Mouse (Mus musculus) ES-E14 (cell line): ENCODE data around the gene Osbpl6. TPM values are rescaled to one million over a fixed set of nuclear protein-coding genes. Genes with fewer than 3 reads are reported as not detected.

Experiments
- DNase-seq: peaks from one replicate; pipeline ENCODE4 v3.0.0-alpha.2; 2013; ENCODE audit warnings: low read depth, low spot score
- H3K27ac ChIP-seq: 2 replicates; pipeline ENCODE4 v1.5.1; 2012; ENCODE audit warnings: low read depth, mild to moderate bottlenecking, low read length, moderate library complexity, mixed read lengths; ENCODE audit not compliant: poor library complexity, insufficient read depth, severe bottlenecking
- H3K36me3 ChIP-seq: 2 replicates; pipeline ENCODE4 v1.6.1; 2012; ENCODE audit warnings: mild to moderate bottlenecking, low read length, moderate library complexity, mixed read lengths; ENCODE audit not compliant: control insufficient read depth, poor library complexity, insufficient read depth, severe bottlenecking
- H3K4me1 ChIP-seq, 2 experiments: fragments of 150-350 bp in 1 of 2; sonication (generic) in 1 of 2; 2 replicates each; pipeline ENCODE4 v1.6.1; 2012; ENCODE audit warnings: low read length in 2 of 2, mild to moderate bottlenecking in 1 of 2, mixed read lengths in 1 of 2; ENCODE audit not compliant: control insufficient read depth in 2 of 2, insufficient read depth in 2 of 2, poor library complexity in 1 of 2
- H3K4me3 ChIP-seq, 2 experiments: fragments of 150-350 bp in 1 of 2; sonication (generic) in 1 of 2; 2 replicates each; pipeline ENCODE4 v1.5.1; 2012; ENCODE audit warnings: low read length in 2 of 2, low read depth in 1 of 2, mild to moderate bottlenecking in 1 of 2, mixed read lengths in 1 of 2; ENCODE audit not compliant: insufficient read depth in 1 of 2, poor library complexity in 1 of 2, severe bottlenecking in 1 of 2
- H3K9ac ChIP-seq: 2 replicates; pipeline ENCODE4 v1.6.1; 2012; ENCODE audit warnings: low read depth, mild to moderate bottlenecking, low read length, mixed read lengths; ENCODE audit not compliant: poor library complexity, insufficient read depth, severe bottlenecking
- H3K9me3 ChIP-seq: fragments of 150-350 bp; sonication (generic); 2 replicates; pipeline ENCODE4 v1.6.1; 2012; ENCODE audit warnings: low read depth, mild to moderate bottlenecking, low read length; ENCODE audit not compliant: control insufficient read depth, insufficient read depth
- CHD2 ChIP-seq: IDR thresholded peaks from 2 replicates; pipeline ENCODE4 v1.6.1; 2014; ENCODE audit warnings: mild to moderate bottlenecking, low read depth, low read length, inconsistent platforms
- HCFC1 ChIP-seq: IDR thresholded peaks from 2 replicates; pipeline ENCODE4 v1.6.1; 2012; ENCODE audit warnings: low read length, inconsistent platforms, borderline replicate concordance; ENCODE audit not compliant: insufficient read depth
- MAFK ChIP-seq: IDR thresholded peaks from 2 replicates; pipeline ENCODE4 v1.6.1; 2014; ENCODE audit warnings: mild to moderate bottlenecking, low read depth, low read length, inconsistent platforms; ENCODE audit not compliant: insufficient read depth
- ZC3H11A ChIP-seq: IDR thresholded peaks from 2 replicates; pipeline ENCODE4 v1.6.1; 2012; ENCODE audit warnings: low read depth, mild to moderate bottlenecking, inconsistent platforms, low read length, borderline replicate concordance
- ZNF384 ChIP-seq: IDR thresholded peaks from 2 replicates; pipeline ENCODE4 v1.6.1; 2012; ENCODE audit warnings: low read depth, low read length, inconsistent platforms
- in situ Hi-C, 2 experiments: fragments of 600-800 bp; cut with MboI; formaldehyde crosslinking; loops; one replicate each; pipeline ENCODE4 v1.15.1; 2025; ENCODE audit warnings: low sequenced_read_pairs in 2 of 2, inconsistent platforms in 1 of 2; ENCODE audit not compliant: unreplicated experiment in 2 of 2
- total RNA-seq: library from RNA; depleted of rRNA; stranded (reverse); fragments of 300-350 nt; gene quantifications from 2 replicates; pipeline ENCODE4 v1.2.3, GENCODE M21; 2012

The Osbpl6 gene
- total RNA-seq, 1 experiment, result 0.45 TPM

DNA sequence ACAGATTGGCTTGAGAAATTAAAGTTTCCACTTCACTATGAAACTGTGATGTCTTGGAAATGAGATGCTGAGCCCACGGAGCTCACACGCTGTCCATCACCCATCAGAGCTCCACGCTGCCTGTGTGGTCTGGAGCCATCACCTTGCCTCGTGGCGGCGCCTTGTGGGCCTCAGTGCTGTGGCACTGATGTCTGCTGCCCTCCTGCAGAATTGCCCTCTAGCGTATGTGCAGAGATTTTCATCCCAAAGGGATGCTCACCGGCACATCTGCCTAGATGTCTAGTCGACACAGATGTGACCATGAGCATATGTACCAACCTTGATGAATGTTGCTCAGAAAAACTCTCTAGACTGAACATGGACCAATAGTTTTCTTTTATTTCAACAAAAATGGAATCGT lies 180.6 kb downstream of the Osbpl6 start:
- DNase-seq, result no peak
- Histone ChIP-seq H3K9ac (no peak overlapping the region), H3K9me3 (no peaks in the 10 kb centered on the region), H3K4me1 (no peaks in the 10 kb centered on the region), H3K36me3 (no peaks in the 10 kb centered on the region), H3K4me3 (no peak overlapping the region), H3K27ac (no peak overlapping the region)
- in situ Hi-C loops, result no loop called here
- TF ChIP-seq ZC3H11A (no peak), HCFC1 (no peak), ZNF384 (no peak), MAFK (no peak), CHD2 (no peak)

DNA sequence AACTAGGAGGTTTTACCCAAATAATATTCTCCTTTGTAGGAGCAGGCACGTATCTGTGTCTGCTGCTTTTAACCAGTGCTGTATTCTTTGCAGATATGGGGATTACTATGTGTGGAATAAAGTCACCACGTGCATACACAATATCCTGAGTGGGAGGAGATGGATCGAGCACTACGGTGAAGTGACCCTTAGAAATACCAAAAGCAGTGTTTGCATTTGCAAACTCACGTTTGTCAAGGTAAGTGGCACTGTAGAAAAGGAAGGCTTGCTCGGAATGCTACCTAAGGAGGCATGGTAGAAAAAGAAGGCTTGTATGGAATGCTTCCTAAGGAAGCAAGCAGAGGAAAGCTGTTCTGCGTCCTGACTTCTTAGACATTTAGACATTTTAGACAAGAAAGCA lies 183.9 kb downstream of the Osbpl6 start:
- no peak overlapping the region for H3K27ac ChIP-seq
- no peak for DNase-seq
- TF ChIP-seq CHD2 (no peak), HCFC1 (no peak), ZC3H11A (no peak), ZNF384 (no peak), MAFK (no peak)
- H3K4me1 ChIP-seq, result no peaks in the 10 kb centered on the region
- H3K9ac ChIP-seq, result no peak overlapping the region
- in situ Hi-C loops, result no loop called here
- H3K9me3 ChIP-seq, result no peaks in the 10 kb centered on the region
- no peak overlapping the region for H3K4me3 ChIP-seq
- no peaks in the 10 kb centered on the region for H3K36me3 ChIP-seq

- H3K4me1 ChIP-seq, result no peaks in the 10 kb centered on the region
- no peak for DNase-seq
- no peak for TF ChIP-seq CHD2
- no peak for TF ChIP-seq MAFK
- TF ChIP-seq HCFC1, result no peak
- no peak for TF ChIP-seq ZNF384
- TF ChIP-seq ZC3H11A, result no peak
- no peaks in the 10 kb centered on the region for H3K9me3 ChIP-seq
- no peak overlapping the region for H3K4me3 ChIP-seq
- H3K27ac ChIP-seq, result no peak overlapping the region
- no peaks in the 10 kb centered on the region for H3K36me3 ChIP-seq
- in situ Hi-C loops, result no loop called here
- H3K9ac ChIP-seq, result no peak overlapping the region
These were observed 186.2 kb downstream of the Osbpl6 start for GRCm38 (mm10) chr2:76592401-76592924.

- Histone ChIP-seq H3K4me1 (no peaks in the 10 kb centered on the region), H3K4me3 (no peak overlapping the region), H3K36me3 (no peaks in the 10 kb centered on the region), H3K9ac (no peak overlapping the region), H3K9me3 (no peaks in the 10 kb centered on the region), H3K27ac (no peak overlapping the region)
- in situ Hi-C loops, result no loop called here
- TF ChIP-seq CHD2 (no peak), ZNF384 (no peak), HCFC1 (no peak), MAFK (no peak), ZC3H11A (no peak)
- no peak for DNase-seq
These were observed 191.2 kb downstream of the Osbpl6 start for GRCm38 (mm10) chr2:76597521-76597920.

- Histone ChIP-seq H3K4me3 (no peak overlapping the region), H3K9ac (no peak overlapping the region), H3K36me3 (no peaks in the 10 kb centered on the region), H3K27ac (no peak overlapping the region), H3K9me3 (no peaks in the 10 kb centered on the region), H3K4me1 (no peaks in the 10 kb centered on the region)
- TF ChIP-seq ZC3H11A, result no peak
- TF ChIP-seq ZNF384, result no peak
- TF ChIP-seq HCFC1, result no peak
- TF ChIP-seq CHD2, result no peak
- TF ChIP-seq MAFK, result no peak
- in situ Hi-C loops, result no loop called here
- DNase-seq, result no peak
These were observed 192.9 kb downstream of the Osbpl6 start for GRCm38 (mm10) chr2:76599214-76599613.
